Mouse (Mus musculus) kidney, postnatal 25 days (tissue): ENCODE measurements around the gene Sbk2.

Source experiments
- DNase-seq, 2 experiments: peaks; one replicate each; pipeline ENCODE4 v3.0.0; 2021; ENCODE audit warnings: mixed read lengths in 2 of 2

Gene Sbk2

DNA sequence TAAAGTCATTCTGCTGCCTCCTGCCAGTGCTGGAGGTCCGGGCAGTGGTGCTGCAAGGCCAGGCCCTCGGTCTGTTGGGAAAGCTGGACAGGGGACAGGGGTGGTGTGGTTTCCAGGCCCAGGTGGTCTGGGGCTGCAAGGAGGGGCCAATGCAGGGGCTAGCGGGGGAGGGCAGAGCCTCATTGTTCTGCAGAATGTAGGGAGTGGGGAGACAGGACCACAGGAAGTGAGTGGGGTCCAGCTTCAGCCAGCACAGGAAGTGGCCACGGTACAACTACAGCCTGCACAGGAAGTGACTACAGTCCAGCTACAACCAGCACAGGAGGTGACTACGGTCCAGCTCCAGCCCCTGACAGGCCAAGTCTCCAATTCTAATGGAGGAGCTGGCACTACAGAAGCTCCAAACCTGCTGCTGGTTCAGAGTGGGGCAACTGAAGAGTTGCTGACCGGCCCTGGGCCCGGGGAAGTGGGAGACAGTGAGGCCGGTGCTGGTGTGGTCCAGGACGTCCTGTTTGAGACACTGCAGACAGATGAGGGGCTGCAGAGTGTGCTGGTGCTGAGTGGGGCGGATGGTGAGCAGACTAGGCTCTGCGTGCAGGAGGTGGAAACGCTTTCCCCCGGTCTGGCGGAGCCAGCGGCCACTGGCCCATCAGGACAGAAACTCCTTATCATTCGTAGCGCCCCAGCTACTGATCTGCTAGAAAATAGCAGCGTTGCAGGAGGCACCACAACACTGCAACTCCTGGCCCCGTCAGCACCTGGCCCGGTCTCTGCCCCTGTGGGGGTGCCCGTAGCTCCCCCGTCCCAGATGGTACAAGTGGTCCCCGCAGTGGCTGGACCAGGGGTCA is 43.0 kb downstream of the Sbk2 start:
- peak in 1 of 2 experiments; percentile 51 for DNase-seq

DNA sequence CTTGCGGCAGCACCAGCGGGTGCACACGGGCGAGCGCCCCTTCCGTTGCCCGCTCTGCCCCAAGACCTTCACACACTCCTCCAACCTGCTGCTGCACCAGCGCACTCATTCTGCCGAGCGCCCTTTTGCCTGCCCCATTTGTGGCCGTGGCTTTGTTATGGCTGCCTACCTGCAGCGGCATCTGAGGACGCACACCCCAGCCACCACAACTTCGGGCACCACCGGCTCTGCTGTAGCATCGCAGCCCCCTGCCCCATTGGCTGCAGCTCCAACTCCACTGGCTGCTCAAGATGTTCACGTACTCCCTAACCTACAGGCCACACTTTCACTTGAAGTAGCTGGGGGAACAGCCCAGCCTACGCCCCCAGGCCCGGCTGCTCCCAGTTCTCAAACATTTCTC is 43.7 kb downstream of the Sbk2 start:
- no peak for DNase-seq

DNA sequence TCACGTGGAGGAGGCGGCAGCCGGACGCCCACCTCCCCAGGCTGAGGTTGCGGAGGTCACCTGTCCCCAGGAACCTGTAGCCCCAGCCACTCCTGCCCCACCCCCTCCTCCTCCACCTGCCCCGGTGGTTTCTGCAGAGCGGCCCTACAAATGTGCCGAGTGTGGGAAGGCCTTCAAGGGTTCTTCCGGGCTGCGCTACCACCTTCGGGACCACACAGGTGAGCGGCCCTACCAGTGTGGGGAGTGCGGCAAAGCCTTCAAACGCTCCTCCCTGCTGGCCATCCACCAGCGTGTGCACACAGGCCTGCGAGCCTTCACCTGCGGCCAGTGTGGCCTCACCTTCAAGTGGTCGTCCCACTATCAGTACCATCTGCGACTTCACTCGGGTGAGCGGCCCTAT is 44.2 kb downstream of the Sbk2 start:
- no peak for DNase-seq

DNA sequence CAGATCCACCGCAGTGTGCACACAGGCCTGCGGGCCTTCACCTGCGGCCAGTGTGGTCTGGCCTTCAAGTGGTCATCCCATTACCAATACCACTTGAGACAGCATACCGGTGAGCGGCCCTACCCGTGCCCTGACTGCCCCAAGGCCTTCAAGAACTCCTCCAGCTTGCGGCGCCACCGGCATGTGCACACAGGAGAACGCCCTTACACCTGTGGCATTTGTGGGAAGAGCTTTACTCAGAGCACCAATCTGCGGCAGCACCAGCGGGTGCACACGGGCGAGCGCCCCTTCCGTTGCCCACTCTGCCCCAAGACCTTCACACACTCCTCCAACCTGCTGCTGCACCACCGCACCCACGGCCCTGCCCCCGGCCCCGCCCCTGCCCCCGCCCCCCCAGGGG is 45.1 kb downstream of the Sbk2 start:
- DNase-seq, result no peak

DNA sequence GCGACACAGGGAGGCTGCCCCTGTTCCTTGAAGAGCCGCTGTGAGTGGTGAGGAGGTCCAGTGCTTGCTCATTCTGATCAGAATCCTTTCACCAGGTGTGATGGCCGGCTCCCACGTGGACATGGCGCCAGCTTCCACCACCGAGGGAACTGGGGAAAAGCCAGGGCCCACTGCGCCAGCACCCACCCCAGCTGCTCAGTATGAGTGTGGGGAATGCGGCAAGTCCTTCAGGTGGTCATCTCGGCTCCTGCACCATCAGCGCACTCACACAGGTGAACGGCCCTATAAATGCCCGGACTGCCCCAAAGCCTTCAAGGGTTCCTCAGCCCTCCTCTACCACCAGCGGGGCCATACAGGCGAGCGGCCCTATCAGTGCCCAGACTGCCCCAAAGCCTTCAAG is 45.5 kb downstream of the Sbk2 start:
- DNase-seq, result no peak

DNA sequence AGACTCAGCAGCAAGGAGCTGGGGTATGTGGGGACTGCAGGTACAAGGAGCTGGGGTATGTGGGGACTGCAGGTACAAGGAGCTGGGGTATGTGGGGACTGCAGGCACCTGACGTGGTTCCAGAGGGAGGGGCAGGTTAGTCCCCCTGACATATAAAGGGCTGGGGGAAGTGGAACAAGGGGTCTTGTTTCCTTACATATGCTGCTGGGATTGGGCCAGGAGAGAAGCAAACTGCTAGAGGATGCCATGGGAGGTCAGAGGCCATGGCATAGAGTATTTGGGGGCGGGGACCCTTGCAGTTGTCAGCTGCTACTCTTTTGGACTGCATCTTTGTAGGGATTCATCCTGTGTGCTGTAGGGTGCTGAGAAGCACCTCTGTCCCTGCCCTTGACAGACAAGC is 46.7 kb downstream of the Sbk2 start:
- DNase-seq, result no peak

DNA sequence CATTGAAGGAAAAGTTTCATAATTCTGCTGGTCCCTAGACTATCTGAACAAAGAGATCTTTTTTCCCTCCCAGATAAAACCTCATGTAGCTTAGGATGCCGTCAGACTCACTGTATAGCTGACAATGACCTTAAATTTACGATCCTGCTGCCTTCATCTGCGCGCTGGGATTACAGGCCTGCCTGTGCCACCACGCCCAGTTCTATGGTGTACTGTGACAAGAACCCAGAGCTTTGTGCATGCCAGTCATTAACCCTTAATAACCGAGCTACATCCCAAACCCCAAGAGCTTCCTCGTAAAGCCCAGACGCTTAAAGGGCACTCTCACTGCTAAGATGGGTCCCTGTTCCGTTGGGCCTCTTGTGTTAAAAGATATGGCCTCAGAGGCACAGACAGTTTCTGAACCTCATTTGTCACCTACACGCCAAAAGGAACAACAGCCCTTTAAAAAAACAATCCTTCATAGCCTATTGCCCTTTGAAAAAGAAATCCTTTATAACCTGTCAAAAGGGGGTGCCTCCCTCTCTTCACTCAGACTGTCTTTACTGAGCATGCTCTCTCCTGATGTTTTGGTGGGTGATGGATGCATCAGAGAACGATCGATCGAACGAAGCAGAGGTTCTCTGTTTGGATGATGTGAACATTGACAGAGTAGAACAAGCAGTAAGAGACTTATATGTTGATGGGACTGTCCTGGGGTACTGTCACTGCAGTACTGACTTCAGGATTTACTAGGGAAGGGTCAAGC is 48.4 kb downstream of the Sbk2 start:
- no peak for DNase-seq

DNA sequence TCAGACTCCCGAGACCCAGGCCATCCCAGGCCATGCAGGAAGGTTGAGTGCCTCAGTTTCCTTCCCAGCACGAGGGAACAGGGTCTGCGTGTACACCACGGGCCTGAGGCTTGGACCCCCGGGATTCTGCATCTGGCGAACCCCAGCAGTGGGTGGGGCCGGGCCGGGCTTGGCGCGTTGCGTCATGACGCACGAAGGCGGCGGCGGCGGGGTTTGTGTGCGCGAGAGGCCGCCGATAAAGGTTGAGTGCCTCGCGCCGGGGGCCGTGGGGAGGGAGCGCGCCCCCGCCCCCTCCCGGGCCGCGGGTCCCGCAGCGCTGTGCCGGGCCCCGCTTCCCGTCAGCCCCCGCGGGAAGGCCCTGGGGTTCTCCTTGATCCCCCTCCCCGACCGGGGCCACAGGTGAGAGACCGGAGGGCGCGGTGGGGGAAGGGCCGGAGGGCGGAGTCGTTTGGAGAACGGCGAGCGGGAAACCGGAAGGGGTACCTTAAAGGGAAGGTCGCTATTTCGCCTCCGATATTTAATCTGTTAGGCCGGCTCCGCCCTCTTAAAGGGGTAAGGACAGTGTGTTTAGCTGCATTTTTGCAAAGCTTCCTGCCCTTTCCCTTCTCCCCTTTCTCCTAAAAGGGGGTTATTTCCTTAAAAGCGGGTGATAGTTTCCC is 49.1 kb downstream of the Sbk2 start, which contains the start of gene Zfp628:
Gene Zfp628, plus strand, starts transcription at position 211 of the 659 bp plus-strand sequence.
- DNase-seq, result peak; percentile 95 to 96

DNA sequence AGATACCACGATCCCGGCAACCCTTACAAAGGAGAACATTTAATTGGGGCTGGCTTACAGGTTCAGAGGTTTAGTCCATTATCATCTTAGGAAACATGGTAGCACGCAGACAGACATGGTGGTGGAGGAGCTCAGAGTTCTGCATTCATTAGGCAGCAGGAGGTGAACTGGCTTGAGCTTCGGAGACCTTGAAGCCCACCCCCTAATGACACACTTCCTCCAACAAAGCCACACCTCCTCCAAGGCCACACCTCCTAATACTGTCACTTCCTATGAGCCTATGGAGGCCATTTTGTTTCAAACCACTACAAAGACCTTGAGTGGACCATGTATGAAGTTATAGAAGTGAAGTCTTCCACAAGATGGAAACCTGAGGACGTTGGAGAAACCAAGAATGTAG is 52.0 kb downstream of the Sbk2 start:
- no peak for DNase-seq

DNA sequence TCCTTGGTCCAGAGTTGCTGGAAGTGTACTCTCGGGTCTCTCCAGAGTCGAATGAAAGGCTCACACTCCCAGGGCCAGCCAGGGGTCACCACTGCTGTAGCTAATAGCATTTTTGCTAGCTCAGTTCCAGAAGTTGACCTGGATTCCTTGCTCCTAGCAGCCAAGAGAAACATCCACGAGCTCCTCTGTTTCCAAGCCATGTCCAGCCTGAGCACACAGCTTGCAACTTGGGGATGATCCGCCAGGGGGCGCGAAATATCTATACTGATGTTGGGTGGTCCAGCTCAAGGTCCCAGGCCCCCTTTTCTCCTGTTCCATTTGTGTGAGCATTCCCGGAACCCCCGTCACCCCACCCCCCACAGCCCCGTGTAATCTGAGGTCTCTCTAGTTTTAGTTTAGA is 52.6 kb downstream of the Sbk2 start:
- peak; percentile 68 to 79 for DNase-seq

DNA sequence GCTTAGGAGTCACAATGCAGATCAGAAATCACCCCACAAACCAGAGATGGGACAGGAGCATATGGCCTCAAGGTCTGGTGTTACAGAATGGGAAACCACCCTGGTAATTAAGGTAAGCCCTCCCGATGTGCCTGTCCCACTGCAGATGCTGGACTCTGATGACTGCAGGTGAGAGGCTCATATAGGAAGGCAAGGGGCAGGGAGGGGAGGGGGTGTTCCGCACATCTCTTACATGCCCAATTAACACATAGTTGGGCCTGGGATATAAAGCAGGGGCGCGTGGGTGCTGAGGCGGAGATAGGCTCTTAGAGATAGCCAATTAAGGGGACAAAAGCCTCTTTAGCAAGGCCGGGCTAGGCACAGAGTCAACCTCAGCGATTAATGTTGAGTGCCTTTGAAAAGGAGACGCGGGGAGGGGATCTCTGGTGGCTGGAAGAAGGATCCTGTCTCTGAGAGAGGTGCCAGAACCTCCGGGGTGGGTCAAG is 57.7 kb downstream of the Sbk2 start, which contains the start of gene Gm36210:
Gene Gm36210, minus strand, starts transcription at position 51 of the 485 bp plus-strand sequence.
- DNase-seq, result peak in 1 of 2 experiments; percentile 10

DNA sequence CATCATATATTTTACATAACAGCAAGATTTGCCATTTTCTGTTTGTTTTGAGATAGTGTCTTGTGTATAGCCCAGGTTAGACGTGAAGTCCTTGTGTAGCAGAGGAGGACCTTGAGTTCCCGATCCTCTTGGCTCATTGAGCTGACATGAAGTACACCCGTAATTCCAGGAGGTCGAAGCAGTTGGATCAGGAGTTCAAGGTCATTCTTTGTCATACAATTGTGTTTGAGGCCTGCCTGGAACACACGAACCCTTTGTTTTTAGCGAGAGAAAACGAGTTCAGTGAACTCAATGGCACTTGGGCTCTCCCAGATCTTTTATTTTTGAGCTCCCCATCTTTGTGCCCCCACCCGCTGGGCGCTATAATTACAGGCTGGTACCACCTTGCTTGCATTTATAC is 61.8 kb downstream of the Sbk2 start:
- peak in 1 of 2 experiments; percentile 7 for DNase-seq

DNA sequence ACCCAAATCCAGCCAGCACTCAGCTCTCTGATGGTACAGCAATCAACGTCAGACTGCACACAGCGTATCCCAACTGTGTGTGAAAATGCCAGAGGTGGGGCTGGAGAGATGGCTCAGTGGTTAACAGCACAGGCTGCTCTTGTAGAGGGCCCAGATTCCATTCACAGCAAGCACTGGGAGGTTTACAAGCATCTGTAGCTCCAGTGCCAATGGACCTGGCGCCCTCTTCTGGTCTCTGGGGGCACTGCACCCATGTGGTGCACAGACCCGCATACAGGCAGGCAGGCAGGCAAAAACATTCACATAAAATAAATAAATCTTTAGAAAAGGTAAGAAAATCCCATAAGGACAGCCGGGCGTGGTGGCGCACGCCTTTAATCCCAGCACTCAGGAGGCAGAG is 63.0 kb downstream of the Sbk2 start:
- DNase-seq, result peak in 1 of 2 experiments; percentile 45

DNA sequence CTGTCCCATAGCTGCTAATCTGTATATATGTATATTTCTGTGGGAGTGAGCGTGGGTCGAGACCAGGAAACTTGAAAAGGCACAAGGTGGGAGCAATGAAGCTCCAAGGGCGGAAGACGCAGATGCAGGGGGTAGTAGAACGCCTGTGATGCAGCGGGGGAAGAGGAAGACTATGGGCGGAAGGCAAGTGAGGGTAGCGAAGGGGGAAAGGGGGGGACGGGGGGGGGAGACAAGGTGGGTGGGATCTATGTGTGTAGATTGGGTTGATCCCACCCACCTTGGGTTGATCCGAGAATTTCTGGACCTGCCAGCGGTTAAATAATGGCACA is 63.7 kb downstream of the Sbk2 start:
- peak in 1 of 2 experiments; percentile 12 for DNase-seq

DNA sequence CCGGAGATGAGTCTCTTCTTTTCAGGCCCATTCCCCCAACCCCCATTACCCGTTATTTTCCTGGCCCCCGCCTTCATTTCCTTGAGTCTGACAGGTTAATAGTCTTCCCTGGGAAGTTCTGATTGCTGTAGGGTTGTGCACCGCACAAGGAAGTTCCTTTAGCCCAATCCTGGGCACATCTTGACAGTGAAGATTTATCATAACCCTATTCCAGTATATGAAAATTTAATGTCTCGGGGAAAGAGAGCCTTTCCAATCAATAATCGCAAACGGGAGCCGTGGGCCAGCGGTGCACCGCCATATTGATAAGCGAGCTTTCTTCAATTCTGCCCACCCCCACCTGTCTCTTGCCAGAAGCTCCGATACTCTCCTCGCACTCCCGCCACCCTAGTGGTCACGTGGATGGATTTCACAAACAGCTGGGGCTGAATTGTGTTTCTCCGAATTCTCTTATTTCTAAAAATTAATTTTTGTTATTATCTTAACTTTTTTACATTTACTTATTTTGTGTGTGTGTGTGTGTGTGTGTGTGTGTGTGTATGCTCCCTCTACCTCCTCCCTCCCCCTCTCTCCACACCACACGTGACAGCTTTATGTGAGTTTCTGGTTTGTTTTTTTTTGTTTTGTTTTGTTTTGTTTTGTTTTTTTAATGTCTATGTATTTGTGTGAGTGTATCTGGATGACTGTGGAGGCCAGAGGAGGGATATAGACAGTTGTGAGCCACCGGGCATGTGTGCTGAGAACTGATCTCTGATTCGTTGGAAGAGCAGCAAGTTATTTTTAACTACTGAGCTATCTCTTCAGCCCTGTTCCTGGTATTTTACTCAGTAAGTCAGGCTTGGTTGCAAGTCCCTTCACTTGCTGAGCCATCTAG is 64.3 kb downstream of the Sbk2 start:
- peak; percentile 43 to 47 for DNase-seq

DNA sequence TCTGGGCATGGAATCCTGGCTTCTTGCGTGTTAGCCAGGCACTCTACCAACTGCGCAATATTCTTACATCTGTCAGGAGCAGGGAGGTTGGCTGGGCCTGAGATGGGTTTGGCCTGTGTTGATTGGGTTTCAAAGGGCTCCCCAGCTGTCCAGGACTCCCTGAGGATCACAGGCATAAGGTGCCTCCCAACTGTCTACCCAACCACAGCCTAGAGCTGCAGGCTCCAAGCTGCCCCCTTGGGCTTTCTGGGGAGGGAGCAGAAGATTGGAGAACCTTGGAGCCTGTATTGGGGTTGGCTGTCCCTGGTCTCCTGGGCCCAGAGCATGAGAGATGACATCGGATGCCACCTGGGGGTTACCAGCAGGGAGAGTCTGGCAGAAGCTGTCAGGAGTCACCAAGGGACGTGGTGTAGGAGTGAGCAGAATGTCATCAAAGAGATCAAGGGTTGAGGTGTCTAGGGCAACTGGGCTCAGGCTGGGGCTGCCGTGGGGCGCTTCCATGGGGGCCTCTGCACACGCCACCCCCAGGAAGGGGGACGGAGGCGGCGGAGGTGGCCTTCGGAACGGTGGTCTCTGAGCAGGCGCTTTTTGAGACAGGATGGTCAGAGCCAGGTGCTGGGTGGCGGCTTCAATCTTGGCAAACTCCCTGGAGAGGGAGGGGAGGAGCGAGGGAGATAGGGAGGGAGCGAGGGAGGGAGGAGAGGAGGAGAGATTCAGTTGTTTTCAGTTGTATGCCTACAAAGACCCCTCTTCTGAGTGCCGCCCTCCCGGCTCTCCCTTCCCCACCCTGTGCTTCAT is 65.2 kb downstream of the Sbk2 start:
- peak in 1 of 2 experiments; percentile 51 for DNase-seq

DNA sequence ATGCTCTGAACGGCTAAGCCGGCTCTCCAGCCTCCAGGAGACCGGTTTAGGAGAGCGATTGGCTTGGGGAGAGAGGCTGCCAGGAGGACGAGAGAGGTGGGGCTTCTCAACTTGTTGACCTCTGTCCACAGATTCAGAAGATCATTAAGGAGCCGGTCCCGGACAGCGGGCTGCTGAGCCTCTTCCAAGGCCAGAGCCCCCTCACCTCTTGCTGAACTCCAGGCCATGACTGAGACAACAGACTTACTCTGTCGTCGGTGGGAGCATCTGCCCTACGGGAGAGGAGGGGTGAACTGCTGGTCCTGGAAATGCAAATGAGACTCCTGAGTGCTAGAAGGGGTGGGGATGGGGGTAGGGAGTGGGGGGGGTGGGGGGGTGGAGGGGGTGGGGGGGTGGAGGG is 69.0 kb downstream of the Sbk2 start:
- DNase-seq, result peak in 1 of 2 experiments; percentile 31
